Comparison of ENCODE assay signal across 19 mouse cellular contexts in genomic region chr9:78735519-78735918, GRCm38 (mm10).
A peak's percentile ranks its signal among the peaks of the same experiment; 100 is the strongest.
DNase-seq lines count a peak whose midpoint lies in the region; ATAC-seq and TF ChIP-seq lines count a peak whose summit lies in the region.
"Had no signal": no experiment of that assay in that cellular context is flagged by ENCODE, and none has a peak within 500 bp of the region (broad histone marks: within the 10 kb centered on the region; RNA-seq: fewer than 3 reads in every experiment).

No protein-coding gene starts in this region.

- H3K4me2 ChIP-seq in limb, embryonic 14.5 days (replicated peaks; ENCODE audit: low read depth, low read length, severe bottlenecking), result no peak overlapping the region
- H3K4me2 ChIP-seq in lung, embryonic 16.5 days (ENCODE audit: low read depth, low read length), result 0 out of 2 replicates have a peak overlapping the region, but pooled peaks have one; percentile 22
- H3K4me2 ChIP-seq: embryonic facial prominence, embryonic 13.5 days; heart, embryonic 13.5 days had no signal

- H3K27me3 ChIP-seq in limb, embryonic 14.5 days (ENCODE audit: control insufficient read depth, insufficient read depth, low read length), result no peaks in the 10 kb centered on the region
- H3K27me3 ChIP-seq in limb, embryonic 10.5 days (ENCODE audit: low read depth, poor library complexity, severe bottlenecking), result no peaks in the 10 kb centered on the region
- no peaks in the 10 kb centered on the region for H3K27me3 ChIP-seq in lung, embryonic 16.5 days (ENCODE audit: control insufficient read depth, insufficient read depth, low read depth, low read length)
- H3K27me3 ChIP-seq in forebrain, embryonic 10.5 days (ENCODE audit: poor library complexity, severe bottlenecking), result no peaks in the 10 kb centered on the region
- H3K27me3 ChIP-seq: embryonic facial prominence, embryonic 13.5 days; heart, embryonic 13.5 days had no signal

- WGBS in limb, embryonic 14.5 days, result 26% methylated on average over 3 of the region's 3 CpGs
- 77% methylated on average over 3 of the region's 3 CpGs for WGBS in limb, embryonic 10.5 days
- WGBS in lung, embryonic 16.5 days, result 5% methylated on average over 3 of the region's 3 CpGs
- WGBS in lung, adult 2 months, result 14% methylated on average over 3 of the region's 3 CpGs
- 75% methylated on average over 3 of the region's 3 CpGs for WGBS in forebrain, embryonic 10.5 days

- H3K9me3 ChIP-seq in limb, embryonic 14.5 days (ENCODE audit: control insufficient read depth, low read length), result no peaks in the 10 kb centered on the region
- no peaks in the 10 kb centered on the region for H3K9me3 ChIP-seq in limb, embryonic 10.5 days (replicated peaks)
- H3K9me3 ChIP-seq in lung, embryonic 16.5 days (ENCODE audit: control insufficient read depth, low read length), result no peaks in the 10 kb centered on the region
- no peaks in the 10 kb centered on the region for H3K9me3 ChIP-seq in forebrain, embryonic 10.5 days
- H3K9me3 ChIP-seq: embryonic facial prominence, embryonic 13.5 days; heart, embryonic 13.5 days had no signal

- ATAC-seq in limb, embryonic 14.5 days (ENCODE audit: low FRiP score, low read depth), result no peak
- ATAC-seq in lung, embryonic 16.5 days (ENCODE audit: low read depth), result peak; percentile 85
- ATAC-seq: forebrain, embryonic 14.5 days had no signal

- H3K27ac ChIP-seq in limb, embryonic 14.5 days (replicated peaks; ENCODE audit: low read depth, low read length), result no peak overlapping the region
- H3K27ac ChIP-seq in limb, embryonic 10.5 days, result no peak overlapping the region
- peak overlapping the region; percentile 34 for H3K27ac ChIP-seq in lung, embryonic 16.5 days (ENCODE audit: low read length)
- H3K27ac ChIP-seq in forebrain, embryonic 10.5 days, result no peak overlapping the region
- H3K27ac ChIP-seq: embryonic facial prominence, embryonic 13.5 days; gastrocnemius, adult 2 months; heart, embryonic 13.5 days had no signal

- H3K36me3 ChIP-seq in limb, embryonic 14.5 days (ENCODE audit: control insufficient read depth, insufficient read depth, low read length), result no peaks in the 10 kb centered on the region
- no peaks in the 10 kb centered on the region for H3K36me3 ChIP-seq in limb, embryonic 10.5 days
- no peaks in the 10 kb centered on the region for H3K36me3 ChIP-seq in lung, embryonic 16.5 days (ENCODE audit: control insufficient read depth, insufficient read depth, low read length)
- no peaks in the 10 kb centered on the region for H3K36me3 ChIP-seq in forebrain, embryonic 10.5 days (replicated peaks)
- H3K36me3 ChIP-seq: embryonic facial prominence, embryonic 13.5 days; heart, embryonic 13.5 days had no signal

- no peak for TF ChIP-seq CTCF in lung, adult 2 months (IDR thresholded peaks at IDR 0.05; ENCODE audit: insufficient read depth, low read length)

- peaks cover 3% of the 10 kb centered on the region; the same call in 1 of the 2 replicates for H3K4me1 ChIP-seq in limb, embryonic 14.5 days (ENCODE audit: control insufficient read depth, insufficient read depth, low read length)
- 0 out of 2 replicates have a peak, but pooled peaks cover 5% of the 10 kb centered on the region for H3K4me1 ChIP-seq in limb, embryonic 10.5 days
- H3K4me1 ChIP-seq in lung, embryonic 16.5 days (replicated peaks; ENCODE audit: control insufficient read depth, insufficient read depth, low read length), result peaks cover 11% of the 10 kb centered on the region
- H3K4me1 ChIP-seq in lung, adult 2 months (ENCODE audit: control insufficient read depth, insufficient read depth, low read length), result no peaks in the 10 kb centered on the region
- no peaks in the 10 kb centered on the region for H3K4me1 ChIP-seq in forebrain, embryonic 10.5 days

- DNase-seq in limb, embryonic 14.5 days (ENCODE audit: low spot score), result peak; percentile 9
- no peak for DNase-seq in limb, embryonic 10.5 days (ENCODE audit: low spot score)
- no peak for DNase-seq in lung, adult 2 months
- DNase-seq in lung, postnatal 10 days, result peak; percentile 22
- DNase-seq in gastrocnemius, postnatal 36 days, result no peak
- no peak for DNase-seq in forebrain, embryonic 10.5 days (ENCODE audit: extremely low spot score, low spot score)
- DNase-seq: adrenal gland, postnatal 10 days; cerebellum, adult 11 months; cerebellum, adult 8-10 months; cerebellum, postnatal 14 days; embryo, embryonic 11 days; gastrocnemius, adult 2 months; gastrocnemius, postnatal 25 days; heart, adult 11 months; heart, postnatal 36 days had no signal

- intact Hi-C loops in gastrocnemius, postnatal 36 days (cut with DNase I), result no loop called here

- no peak for TF ChIP-seq POLR2A in limb, embryonic 14.5 days (IDR thresholded peaks at IDR 0.05; ENCODE audit: borderline replicate concordance, extremely low read depth, insufficient read depth, insufficient read length)
- no peak for TF ChIP-seq POLR2A in lung, adult 2 months (IDR thresholded peaks at IDR 0.05; ENCODE audit: borderline replicate concordance, extremely low read depth, low read depth, low read length)

- no peak overlapping the region for H3K9ac ChIP-seq in limb, embryonic 14.5 days (ENCODE audit: low read depth, low read length, severe bottlenecking)
- no peak overlapping the region for H3K9ac ChIP-seq in lung, embryonic 16.5 days (ENCODE audit: low read length)
- H3K9ac ChIP-seq: embryonic facial prominence, embryonic 13.5 days; heart, embryonic 13.5 days had no signal

- no peak overlapping the region for H3K4me3 ChIP-seq in limb, embryonic 14.5 days (replicated peaks; ENCODE audit: low read length)
- H3K4me3 ChIP-seq in limb, embryonic 10.5 days, result no peak overlapping the region
- H3K4me3 ChIP-seq in lung, embryonic 16.5 days (ENCODE audit: low read length), result no peak overlapping the region
- no peak overlapping the region for H3K4me3 ChIP-seq in lung, adult 2 months (replicated peaks; ENCODE audit: extremely low read depth, low read depth, low read length)
- H3K4me3 ChIP-seq in forebrain, embryonic 10.5 days, result no peak overlapping the region
- H3K4me3 ChIP-seq: embryonic facial prominence, embryonic 13.5 days; gastrocnemius, adult 2 months; heart, embryonic 13.5 days had no signal

Comparison
In these comparisons a context has a peak if more than half of its experiments do, and no peak if none do; other contexts are left out.
1. DNase-seq: peak in limb, embryonic 14.5 days (single experiment) and lung, postnatal 10 days (single experiment); none in limb, embryonic 10.5 days (single experiment), lung, adult 2 months (single experiment), gastrocnemius, postnatal 36 days (0 of 2) and forebrain, embryonic 10.5 days (single experiment).